Mouse (Mus musculus) forebrain, embryonic 11.5 days (tissue): ENCODE measurements around the gene Acox1. TPM values are rescaled to one million over a fixed set of nuclear protein-coding genes. Genes with fewer than 3 reads are reported as not detected.

Experiments
- ATAC-seq: fragments of 200-750 bp; cut with Nextera tagmentation; replicated peaks from 2 replicates; pipeline ENCODE4 v1.8.0; 2017; ENCODE audit warnings: moderate TSS enrichment; ENCODE audit not compliant: low FRiP score
- DNase-seq: peaks from one replicate; pipeline ENCODE4 v3.0.0-alpha.2; 2017; ENCODE audit warnings: low spot score
- H3K27ac ChIP-seq: fragments of 300-500 bp; sonication (generic); 2 replicates; pipeline ENCODE4 v1.5.1; 2014; ENCODE audit warnings: low read depth, low read length
- H3K27me3 ChIP-seq: fragments of 300-500 bp; sonication (generic); 2 replicates; pipeline ENCODE4 v1.6.1; 2014; ENCODE audit warnings: mild to moderate bottlenecking, low read length, mixed read lengths; ENCODE audit not compliant: control insufficient read depth, insufficient read depth
- H3K36me3 ChIP-seq: fragments of 300-500 bp; sonication (generic); 2 replicates; pipeline ENCODE4 v1.6.1; 2014; ENCODE audit warnings: mild to moderate bottlenecking, low read length, moderate library complexity, mixed read lengths; ENCODE audit not compliant: control insufficient read depth, insufficient read depth
- H3K4me1 ChIP-seq: fragments of 300-500 bp; sonication (generic); replicated peaks from 2 replicates; pipeline ENCODE4 v1.6.1; 2014; ENCODE audit warnings: low read length, mixed read lengths; ENCODE audit not compliant: control insufficient read depth, insufficient read depth
- H3K4me2 ChIP-seq: fragments of 300-500 bp; sonication (generic); 2 replicates; pipeline ENCODE4 v1.6.1; 2014; ENCODE audit warnings: low read depth, mild to moderate bottlenecking, low read length, moderate library complexity, mixed read lengths; ENCODE audit not compliant: severe bottlenecking
- H3K4me3 ChIP-seq: fragments of 300-500 bp; sonication (generic); 2 replicates; pipeline ENCODE4 v1.5.1; 2014; ENCODE audit warnings: low read depth, low read length
- H3K9ac ChIP-seq: fragments of 300-500 bp; sonication (generic); 2 replicates; pipeline ENCODE4 v1.6.1; 2014; ENCODE audit warnings: low read length
- H3K9me3 ChIP-seq: fragments of 300-500 bp; sonication (generic); 2 replicates; pipeline ENCODE4 v1.6.1; 2016; ENCODE audit warnings: low read length, mixed read lengths; ENCODE audit not compliant: control insufficient read depth
- WGBS: fragments of 180-500 bp; shearing (Covaris S2); extraction: QIAGEN DNeasy Blood & Tissue Kit; methylation state at CpG from one replicate; pipeline ENCODE4 v1.1.7; 2014; 5-methylcytosine and 5-hydroxymethylcytosine counted together
- polyA plus RNA-seq: library from polyadenylated mRNA; unstranded; fragments of >200 nt; fragmentation: Nextera tagmentation; extraction: Ambion mirVana; gene quantifications from 2 replicates; pipeline ENCODE4 v1.2.1, GENCODE M21; 2014

The Acox1 gene
- polyA plus RNA-seq = 28.0 and 30.2 TPM in 2 replicates

DNA sequence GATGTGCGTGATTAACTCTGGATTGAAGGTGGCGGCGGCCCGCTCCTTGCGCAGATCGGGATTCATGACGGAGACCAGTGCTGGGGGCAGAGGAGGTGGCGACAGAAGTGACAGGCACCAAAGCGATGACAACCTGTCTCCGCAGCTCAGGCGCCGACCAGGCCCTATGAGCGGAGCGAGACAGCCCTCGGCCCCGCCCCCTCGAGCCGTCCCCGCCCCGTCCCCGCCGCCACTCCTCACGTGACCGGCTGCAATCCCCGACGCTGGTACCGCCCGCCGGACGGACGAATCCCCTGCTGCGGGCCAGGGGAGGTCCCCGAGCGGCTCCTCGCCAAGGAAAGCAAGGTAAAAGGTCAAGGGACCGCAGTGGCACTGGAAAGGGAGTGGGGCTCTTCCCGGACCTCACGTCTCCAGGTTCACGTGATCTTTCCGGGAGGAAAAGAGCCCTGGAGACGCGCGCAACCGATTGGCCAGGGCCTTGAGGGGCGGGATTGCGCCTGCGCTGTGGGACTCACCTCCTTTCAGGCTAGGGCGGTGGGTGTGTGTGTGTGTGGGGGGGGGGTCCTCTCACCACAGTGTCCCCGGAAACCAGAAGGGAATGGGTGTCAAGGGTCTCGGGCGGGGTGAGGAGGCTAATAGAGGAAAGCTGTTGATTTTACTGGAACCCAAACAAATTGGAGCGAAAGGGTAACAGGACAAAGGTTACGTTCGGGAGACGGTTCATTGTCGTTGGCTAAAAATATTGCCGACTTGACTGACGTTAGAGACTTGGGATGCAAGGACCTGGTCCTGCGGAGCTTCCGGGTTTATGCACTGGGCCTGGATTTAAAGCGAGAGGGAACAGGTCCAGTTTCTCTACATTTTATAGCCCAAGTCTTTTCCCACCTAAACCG, at the start of gene Acox1, which contains the start of gene Ten1:
TSS of gene Acox1 (minus strand) at position 407 of the 893 bp plus-strand sequence.
TSS of gene Ten1 (plus strand) at position 217 of the 893 bp plus-strand sequence.
- DNase-seq (peak; percentile 98), ATAC-seq (peak; percentile 98)
- peak within 1 kb of the TSS; percentile 82 for H3K4me3 ChIP-seq
- no peaks in the 10 kb centered on the region for H3K27me3 ChIP-seq
- 0 out of 2 replicates have a peak, but pooled peaks cover 2% of the 10 kb centered on the region for H3K4me1 ChIP-seq
- H3K9me3 ChIP-seq = no peaks in the 10 kb centered on the region
- peak within 1 kb of the TSS; percentile 70 for H3K4me2 ChIP-seq
- peak within 1 kb of the TSS; percentile 87 for H3K9ac ChIP-seq
- WGBS = under 1% methylated on average over 61 of the region's 62 CpGs
- no peaks in the 10 kb centered on the region for H3K36me3 ChIP-seq
- H3K27ac ChIP-seq = peak within 1 kb of the TSS; percentile 93

- 84% methylated on average over 14 of the region's 14 CpGs for WGBS
- Histone ChIP-seq H3K4me1 (no peaks in the 10 kb centered on the region), H3K9me3 (no peaks in the 10 kb centered on the region), H3K4me3 (no peak overlapping the region), H3K36me3 (peaks cover 11% of the 10 kb centered on the region), H3K27me3 (no peaks in the 10 kb centered on the region), H3K9ac (no peak overlapping the region), H3K4me2 (no peak overlapping the region), H3K27ac (no peak overlapping the region)
- ATAC-seq (no peak), DNase-seq (no peak)
These were observed 48.8 kb upstream of the Acox1 start for GRCm38 (mm10) chr11:116247502-116248222.

- H3K36me3 ChIP-seq = peaks cover 11% of the 10 kb centered on the region; the same call in 1 of the 2 replicates
- H3K4me3 ChIP-seq = no peak overlapping the region
- H3K27ac ChIP-seq = no peak overlapping the region
- H3K9me3 ChIP-seq = no peaks in the 10 kb centered on the region
- H3K4me1 ChIP-seq = 0 out of 2 replicates have a peak, but pooled peaks cover 2% of the 10 kb centered on the region
- no peak overlapping the region for H3K9ac ChIP-seq
- DNase-seq (no peak), ATAC-seq (no peak)
- no peak overlapping the region for H3K4me2 ChIP-seq
- H3K27me3 ChIP-seq = no peaks in the 10 kb centered on the region
- WGBS = 82% methylated on average over 6 of the region's 6 CpGs
These were observed 46.8 kb upstream of the Acox1 start for GRCm38 (mm10) chr11:116245616-116246015.

GRCm38 (mm10) chr11:116244580-116244979, 45.7 kb upstream of the Acox1 start:
- DNase-seq (no peak), ATAC-seq (no peak)
- Histone ChIP-seq H3K9me3 (no peaks in the 10 kb centered on the region), H3K9ac (no peak overlapping the region), H3K27ac (no peak overlapping the region), H3K36me3 (peaks cover 11% of the 10 kb centered on the region; the same call in 1 of the 2 replicates), H3K4me1 (peaks cover 2% of the 10 kb centered on the region; the same call in 1 of the 2 replicates), H3K4me3 (no peak overlapping the region), H3K27me3 (no peaks in the 10 kb centered on the region), H3K4me2 (no peak overlapping the region)
- 95% methylated on average over 8 of the region's 8 CpGs for WGBS

- DNase-seq (no peak), ATAC-seq (no peak)
- H3K4me3 ChIP-seq = no peak overlapping the region
- H3K4me1 ChIP-seq = peaks cover 3% of the 10 kb centered on the region; the same call in 1 of the 2 replicates
- 56% methylated on average over 12 of the region's 12 CpGs for WGBS
- peaks cover 7% of the 10 kb centered on the region for H3K27me3 ChIP-seq
- H3K36me3 ChIP-seq = no peaks in the 10 kb centered on the region; the same call in 1 of the 2 replicates
- H3K9me3 ChIP-seq = no peaks in the 10 kb centered on the region
- no peak overlapping the region for H3K4me2 ChIP-seq
- no peak overlapping the region for H3K9ac ChIP-seq
- no peak overlapping the region for H3K27ac ChIP-seq
These were observed 42.9 kb upstream of the Acox1 start for GRCm38 (mm10) chr11:116241744-116242235.

DNA sequence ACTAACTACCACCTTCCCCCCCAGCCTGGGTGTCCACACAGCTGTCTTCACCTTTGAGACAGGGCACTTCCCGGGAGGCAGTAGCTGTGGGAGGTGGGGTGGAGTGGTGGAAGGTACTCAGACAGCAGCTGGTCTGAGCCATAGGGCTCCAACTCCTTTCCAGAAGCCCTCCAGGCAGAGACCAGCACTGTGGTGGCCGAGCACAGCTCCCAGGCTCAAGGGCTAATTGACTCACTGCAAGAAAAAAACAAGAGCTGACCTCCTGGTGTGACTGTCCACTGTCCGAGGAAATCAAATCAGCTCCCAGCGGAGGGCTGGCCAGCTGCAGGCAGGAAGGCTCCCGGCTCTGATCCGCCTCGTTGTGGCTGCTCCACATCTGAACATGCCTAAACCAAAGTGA, 41.0 kb upstream of the Acox1 start:
- Histone ChIP-seq H3K9ac (no peak overlapping the region), H3K4me2 (no peak overlapping the region), H3K27me3 (peaks cover 7% of the 10 kb centered on the region), H3K36me3 (no peaks in the 10 kb centered on the region), H3K9me3 (no peaks in the 10 kb centered on the region), H3K4me1 (peaks cover 3% of the 10 kb centered on the region; the same call in 1 of the 2 replicates), H3K4me3 (no peak overlapping the region), H3K27ac (no peak overlapping the region)
- ATAC-seq = no peak
- DNase-seq = no peak
- 14% methylated on average over 7 of the region's 7 CpGs for WGBS

GRCm38 (mm10) chr11:116237742-116238395, 39.0 kb upstream of the Acox1 start, which contains the start of gene Evpl:
Evpl (minus strand) TSS chr11:116238077.
- peaks cover 3% of the 10 kb centered on the region; the same call in 1 of the 2 replicates for H3K4me1 ChIP-seq
- no peak within 1 kb of the TSS for H3K9ac ChIP-seq
- WGBS = 12% methylated on average over 28 of the region's 31 CpGs
- H3K27ac ChIP-seq = no peak within 1 kb of the TSS
- H3K9me3 ChIP-seq = no peaks in the 10 kb centered on the region
- peaks cover 7% of the 10 kb centered on the region for H3K27me3 ChIP-seq
- DNase-seq = no peak
- no peak for ATAC-seq
- 0 out of 2 replicates have a peak within 1 kb of the TSS, but pooled peaks have one; percentile 15 for H3K4me2 ChIP-seq
- no peak within 1 kb of the TSS for H3K4me3 ChIP-seq
- H3K36me3 ChIP-seq = no peaks in the 10 kb centered on the region

- Histone ChIP-seq H3K4me2 (no peak overlapping the region), H3K36me3 (no peaks in the 10 kb centered on the region), H3K4me1 (peaks cover 2% of the 10 kb centered on the region; the same call in 1 of the 2 replicates), H3K27me3 (peaks cover 10% of the 10 kb centered on the region), H3K9ac (no peak overlapping the region), H3K4me3 (no peak overlapping the region), H3K9me3 (no peaks in the 10 kb centered on the region), H3K27ac (no peak overlapping the region)
- no peak for ATAC-seq
- no peak for DNase-seq
- 89% methylated on average over 8 of the region's 8 CpGs for WGBS
These were observed 36.1 kb upstream of the Acox1 start for GRCm38 (mm10) chr11:116234901-116235300.
